Mouse (Mus musculus) C2C12 (cell line): ENCODE measurements around the gene Ms4a6c.
"Not testable (repeated sequence)": the region's sequence is repeated elsewhere in the genome, so short reads cannot be mapped to it uniquely, and the experiment has no call there.

Source experiments
- CTCF ChIP-seq: IDR thresholded peaks from one replicate; pipeline ENCODE4 v1.5.1; 2011; ENCODE audit not compliant: control insufficient read depth, insufficient read depth, insufficient read length
- MAX ChIP-seq: IDR thresholded peaks from one replicate; pipeline ENCODE4 v1.6.1; 2011; ENCODE audit warnings: mild to moderate bottlenecking, control low read depth
- USF1 ChIP-seq: IDR thresholded peaks from one replicate; pipeline ENCODE4 v1.6.1; 2011; ENCODE audit warnings: low read depth, mild to moderate bottlenecking, control low read depth, moderate library complexity

DNA sequence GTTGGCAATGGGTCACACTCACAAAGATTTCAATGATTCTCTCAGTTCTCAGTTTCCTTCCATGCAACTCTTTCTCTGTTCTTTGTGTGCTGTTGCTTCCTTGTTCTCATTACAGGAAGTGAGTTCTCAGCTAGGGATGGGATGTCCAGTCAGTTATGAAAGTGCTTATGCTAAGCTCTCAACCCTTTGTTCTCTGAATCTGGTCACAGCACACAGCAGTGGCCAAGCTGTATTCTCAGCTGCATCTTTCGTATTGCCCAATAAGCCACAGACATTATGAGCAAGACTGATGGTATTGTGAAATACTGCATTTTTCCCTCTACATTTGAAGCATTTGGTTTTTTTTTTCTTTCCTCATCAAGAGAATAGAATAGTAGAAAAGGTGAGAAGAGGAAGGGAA is 38.0 kb upstream of the Ms4a6c start:
- not testable (repeated sequence) for TF ChIP-seq CTCF, USF1, MAX
